Mouse (Mus musculus) lung, adult 2 months (tissue): ENCODE data around the gene Crocc2.

Experiments used
- CTCF ChIP-seq: fragments of 200-500 bp; IDR thresholded peaks from 2 replicates; pipeline ENCODE4 v1.5.1; 2011; ENCODE audit warnings: mild to moderate bottlenecking, low read length, control low read depth; ENCODE audit not compliant: insufficient read depth
- POLR2A ChIP-seq: fragments of 200-500 bp; IDR thresholded peaks from 2 replicates; pipeline ENCODE4 v1.6.1; 2011; ENCODE audit warnings: low read depth, mild to moderate bottlenecking, control low read depth, low read length, borderline replicate concordance; ENCODE audit errors: extremely low read depth

- no peak for TF ChIP-seq POLR2A
- TF ChIP-seq CTCF: no peak
Observed at GRCm38 (mm10) chr1:93161921-93162320, 6.6 kb upstream of the Crocc2 start.
